Mouse (Mus musculus) cerebellum, adult 11 months (tissue): ENCODE data around the gene Oasl1.
"Not testable (repeated sequence)": the region's sequence is repeated elsewhere in the genome, so short reads cannot be mapped to it uniquely, and the experiment has no call there.

ENCODE experiments used
- DNase-seq: peaks from one replicate; pipeline ENCODE4 v3.0.0; 2022

Oasl1 gene

DNA sequence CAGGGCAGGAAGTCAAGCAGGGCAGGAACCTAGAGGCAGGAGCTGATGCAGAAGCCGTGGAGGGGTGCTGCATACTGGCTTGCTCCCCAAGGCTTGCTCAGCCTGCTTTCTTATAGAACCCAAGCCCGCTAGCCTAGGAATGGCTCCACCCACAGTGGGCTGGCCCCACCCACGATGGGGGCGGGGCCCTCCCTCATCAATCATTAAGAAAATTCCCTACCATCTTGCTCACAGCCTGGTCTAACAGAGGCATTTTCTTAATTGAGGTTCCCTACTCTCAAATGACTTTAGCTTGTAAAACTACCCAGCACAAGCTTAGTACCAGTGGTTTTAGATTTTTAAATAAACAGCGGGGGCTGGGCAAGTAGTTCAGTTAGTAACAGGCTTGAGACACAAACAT lies 8.6 kb downstream of the Oasl1 start:
- no peak for DNase-seq

DNA sequence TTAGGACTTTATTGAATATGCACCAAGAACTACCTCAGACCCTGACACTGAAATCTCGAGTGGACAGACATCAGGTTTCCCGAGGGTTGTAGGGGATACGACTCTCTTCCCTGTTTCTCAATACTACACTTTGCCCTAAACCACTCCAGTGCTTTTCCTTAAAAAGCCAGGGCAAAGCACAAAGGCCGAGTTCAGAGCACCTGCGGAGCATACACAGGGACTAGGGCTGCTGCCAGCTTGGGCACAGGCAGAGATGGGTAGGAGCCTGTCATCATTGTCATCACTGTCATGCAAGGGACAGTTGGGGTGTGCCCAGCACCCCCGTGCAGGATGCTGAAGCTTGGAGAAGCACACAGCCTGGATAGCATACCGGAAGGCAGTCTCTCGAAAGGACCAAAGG lies 10.2 kb downstream of the Oasl1 start:
- DNase-seq: no peak

DNA sequence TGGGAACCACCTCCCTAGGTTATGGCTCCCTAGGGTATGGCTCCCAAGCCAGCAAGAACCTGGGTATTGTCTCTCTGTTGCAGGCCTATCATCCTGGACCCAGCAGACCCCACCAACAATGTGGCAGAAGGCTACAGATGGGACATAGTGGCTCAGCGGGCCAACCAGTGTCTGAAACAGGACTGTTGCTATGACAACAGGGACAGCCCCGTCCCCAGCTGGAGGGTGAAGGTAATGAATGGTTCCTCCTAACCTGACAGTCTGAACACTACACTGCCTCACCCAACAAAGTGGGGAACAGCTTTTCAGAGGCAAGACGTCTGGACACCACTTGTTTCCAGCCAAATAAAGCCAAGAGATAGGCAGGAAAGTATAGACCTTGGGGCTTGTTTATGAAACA lies 12.8 kb downstream of the Oasl1 start:
- DNase-seq: no peak

DNA sequence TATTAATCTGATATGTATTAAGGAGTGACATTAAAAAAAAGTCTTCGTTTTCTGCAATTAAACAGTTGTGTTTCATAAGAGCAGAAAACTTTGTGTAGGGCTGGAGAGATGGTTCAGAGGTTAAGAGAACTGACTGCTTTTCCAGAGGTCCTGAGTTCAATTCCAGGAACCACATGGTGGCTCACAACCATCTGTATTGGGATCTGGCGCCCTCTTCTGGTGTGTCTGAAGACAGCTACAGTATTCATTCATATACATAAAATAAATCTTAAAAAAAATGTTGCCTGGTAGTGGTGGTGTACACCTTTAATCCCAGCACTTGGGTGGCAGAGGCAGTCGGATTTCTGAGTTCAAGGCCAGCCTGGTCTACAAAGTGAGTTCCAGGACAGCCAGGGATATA lies 18.1 kb downstream of the Oasl1 start:
- not testable (repeated sequence) for DNase-seq

DNA sequence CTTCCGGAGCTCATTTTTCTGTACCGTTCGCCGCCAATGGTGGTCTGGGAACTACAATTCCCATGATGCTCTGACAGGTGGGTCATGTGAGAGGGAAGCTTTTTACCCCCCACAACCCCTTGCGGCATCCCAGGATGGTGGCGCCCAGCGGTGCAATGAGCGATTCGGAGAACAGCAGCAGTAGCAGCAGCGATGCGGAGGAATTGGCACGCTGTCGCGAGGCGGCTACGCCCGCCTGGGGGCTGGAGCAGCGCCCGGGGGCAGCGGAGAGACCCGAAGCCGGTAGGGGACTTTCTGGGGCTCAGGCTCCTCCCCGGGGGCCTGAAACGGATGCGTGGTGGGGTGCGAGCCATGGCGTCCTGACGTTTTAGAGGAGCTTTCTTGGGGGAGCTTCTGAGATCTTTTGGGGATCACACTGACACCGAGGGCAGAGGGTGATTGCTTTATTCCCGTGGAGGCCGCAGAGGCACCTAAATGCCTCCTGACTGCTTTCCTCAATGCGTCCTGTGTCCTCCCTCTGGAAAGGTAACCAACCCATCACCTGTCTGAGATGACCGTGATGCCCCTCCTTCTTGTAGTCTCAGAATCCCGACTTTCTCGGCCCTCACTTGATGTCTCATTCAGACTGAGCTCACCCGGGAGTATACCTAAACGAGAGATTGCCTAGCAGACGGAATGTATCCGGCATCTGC lies 19.2 kb downstream of the Oasl1 start, which contains the start of gene 2210016L21Rik:
Gene 2210016L21Rik (plus strand): TSS at position 85 of the 692 bp plus-strand sequence.
- peak; percentile 78 for DNase-seq

DNA sequence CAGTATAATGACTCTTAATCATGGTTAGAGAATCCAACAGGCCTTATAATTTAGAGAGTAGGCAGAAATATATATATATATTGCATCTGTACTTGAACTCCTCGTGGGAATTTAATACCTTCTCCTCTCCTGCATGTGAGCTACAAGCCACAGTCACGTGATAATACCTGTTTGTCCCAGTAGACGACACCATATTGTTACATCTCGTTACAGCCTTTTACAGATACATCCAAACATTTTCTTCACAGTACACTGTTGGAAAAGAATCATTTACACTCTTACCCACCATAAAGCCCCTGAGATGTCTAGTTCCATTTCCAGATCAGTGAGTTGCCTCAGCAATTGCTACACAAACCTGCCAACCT lies 19.7 kb downstream of the Oasl1 start:
- no peak for DNase-seq

DNA sequence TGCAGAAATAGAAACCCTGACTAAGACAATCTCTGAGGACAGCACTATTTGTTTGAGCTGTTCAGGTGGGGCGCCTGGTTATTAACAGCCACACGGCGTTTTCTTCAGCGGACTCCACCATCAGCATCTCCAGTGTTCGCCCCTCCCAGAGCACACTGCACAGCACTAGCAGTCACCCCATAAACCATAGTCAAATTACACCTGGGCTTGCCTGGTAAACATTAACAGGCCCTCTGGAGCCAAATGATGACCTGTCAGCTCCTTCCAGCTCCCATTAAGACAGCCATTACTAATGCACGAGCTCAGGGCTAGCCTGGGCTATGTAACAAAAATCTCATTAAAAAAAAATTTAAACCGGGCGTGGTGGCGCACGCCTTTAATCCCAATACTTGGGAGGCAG lies 22.0 kb downstream of the Oasl1 start:
- DNase-seq: no peak

DNA sequence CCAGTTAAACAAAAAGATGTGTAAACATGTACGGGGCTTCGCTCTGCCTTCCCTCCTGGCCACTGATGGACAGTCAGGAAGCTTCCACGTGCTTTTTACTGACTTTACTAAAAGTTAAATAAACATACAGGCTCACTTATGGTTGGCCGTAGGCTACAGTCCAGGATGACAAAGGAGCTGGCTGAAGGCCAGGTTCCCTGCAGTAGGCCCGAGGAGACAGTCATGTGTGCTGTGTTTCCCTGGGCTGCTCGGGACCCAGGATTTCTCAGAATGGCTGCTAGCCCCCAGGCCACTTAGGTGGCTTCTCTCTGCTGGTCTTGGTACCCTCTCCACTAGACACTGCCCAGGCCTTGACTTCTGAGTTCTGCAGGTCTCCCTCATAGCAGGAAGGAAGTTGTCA lies 25.9 kb downstream of the Oasl1 start:
- DNase-seq: peak; percentile 50

DNA sequence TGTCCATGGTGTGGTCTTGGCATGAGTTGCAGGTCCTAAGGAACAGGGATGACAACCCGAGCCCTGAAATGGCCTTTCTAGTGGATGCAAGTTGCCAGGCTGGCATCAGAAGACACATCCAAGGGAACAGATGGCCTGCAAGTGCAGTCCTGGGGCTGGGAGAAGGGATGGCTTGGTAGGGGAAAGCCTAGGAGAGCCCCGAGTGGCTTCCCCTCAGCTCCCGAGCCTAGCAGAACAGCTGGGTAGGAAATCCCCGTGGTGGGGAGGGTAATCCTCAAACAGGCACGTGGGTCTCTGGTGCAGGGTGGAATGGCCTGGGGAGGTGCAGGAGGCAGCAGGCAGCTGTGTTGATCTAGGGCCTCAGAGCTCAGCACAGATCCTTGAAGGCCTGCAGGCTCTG lies 26.3 kb downstream of the Oasl1 start:
- peak; percentile 46 for DNase-seq

DNA sequence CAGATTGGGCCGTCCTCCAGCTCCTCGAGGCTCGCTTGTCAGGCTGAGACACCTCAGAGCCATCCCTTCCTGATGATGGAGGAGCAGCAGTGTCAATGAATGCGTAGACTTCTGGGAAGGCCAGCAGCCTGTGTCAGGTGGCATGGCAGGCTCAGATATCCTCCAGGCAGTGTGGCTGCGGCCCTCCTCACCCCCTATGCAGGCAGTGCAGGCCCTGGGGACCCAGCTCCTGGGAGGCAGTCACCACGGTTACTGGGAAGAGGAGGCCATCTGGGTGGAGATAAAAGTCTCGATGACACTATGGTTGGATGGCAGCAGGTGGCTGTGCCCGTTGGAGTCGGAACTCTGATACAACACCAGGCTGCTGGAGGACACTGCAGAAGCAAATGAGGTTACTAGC lies 26.8 kb downstream of the Oasl1 start:
- DNase-seq: no peak

DNA sequence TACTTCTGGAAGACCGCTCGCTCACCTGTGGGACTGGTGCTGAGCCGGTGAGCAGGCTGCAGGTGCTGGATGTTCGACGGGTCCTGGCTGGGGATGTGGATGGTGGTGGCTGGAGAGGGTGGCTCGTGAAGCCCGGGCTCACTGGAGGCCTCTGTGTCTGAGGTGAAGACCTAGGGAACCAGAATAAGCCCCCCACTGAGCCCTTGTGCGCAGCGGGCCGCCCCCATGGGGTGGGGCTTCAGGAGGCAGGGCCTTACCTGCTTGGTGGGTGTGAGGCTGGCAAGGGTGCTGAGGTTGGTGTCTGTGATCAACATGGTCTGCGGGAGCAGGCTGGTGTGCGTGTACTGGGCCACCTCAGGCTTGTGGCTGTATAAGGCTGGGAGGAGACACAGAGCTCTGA lies 27.6 kb downstream of the Oasl1 start:
- no peak for DNase-seq

DNA sequence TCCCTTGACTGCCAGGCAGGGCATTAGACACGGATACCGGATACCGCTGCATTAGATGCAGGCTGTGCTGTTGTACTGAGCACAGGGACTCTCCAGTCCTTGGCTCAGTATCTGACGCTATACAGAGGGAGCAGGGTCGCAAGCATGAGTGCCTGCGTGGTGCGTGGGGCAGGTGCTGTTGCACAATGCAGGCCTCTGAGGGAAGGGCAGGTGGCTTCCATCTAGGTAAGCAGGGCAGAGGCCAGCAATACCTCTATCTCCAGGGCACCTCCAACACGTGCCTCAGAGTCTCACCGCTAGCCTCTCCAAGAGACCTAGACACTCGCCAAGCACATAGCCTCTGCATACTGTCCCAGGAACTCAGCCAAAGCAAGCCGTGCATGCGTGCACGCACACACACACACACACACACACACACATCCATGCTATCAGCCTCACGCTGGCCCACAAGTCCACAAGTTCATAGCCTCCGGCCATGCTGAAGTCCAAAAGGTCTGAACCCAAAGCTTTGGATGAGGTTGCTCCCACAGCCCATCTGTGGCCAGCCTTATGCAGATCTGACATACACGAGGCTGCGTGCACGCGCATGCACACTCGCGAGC lies 28.3 kb downstream of the Oasl1 start:
- no peak for DNase-seq

DNA sequence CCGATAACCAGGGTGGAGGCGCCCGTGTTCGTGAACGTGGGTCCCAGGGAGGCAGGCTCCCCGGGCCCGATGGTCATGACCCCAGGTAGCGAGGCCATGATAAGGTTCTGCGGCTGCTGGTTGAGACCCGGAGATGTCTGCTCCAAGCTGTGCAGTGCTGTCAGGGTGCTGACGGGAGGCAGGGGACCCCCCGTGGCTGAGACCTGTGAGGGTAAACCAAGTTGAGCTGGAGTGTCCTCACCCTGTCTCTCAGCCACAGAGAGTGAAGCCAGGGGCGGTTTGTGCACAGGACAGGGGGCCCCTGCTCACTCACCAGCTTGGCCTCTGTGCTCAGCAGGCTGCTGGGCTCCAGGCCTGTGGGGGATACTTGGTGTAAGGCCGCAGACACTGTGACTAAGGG lies 30.3 kb downstream of the Oasl1 start:
- no peak for DNase-seq

DNA sequence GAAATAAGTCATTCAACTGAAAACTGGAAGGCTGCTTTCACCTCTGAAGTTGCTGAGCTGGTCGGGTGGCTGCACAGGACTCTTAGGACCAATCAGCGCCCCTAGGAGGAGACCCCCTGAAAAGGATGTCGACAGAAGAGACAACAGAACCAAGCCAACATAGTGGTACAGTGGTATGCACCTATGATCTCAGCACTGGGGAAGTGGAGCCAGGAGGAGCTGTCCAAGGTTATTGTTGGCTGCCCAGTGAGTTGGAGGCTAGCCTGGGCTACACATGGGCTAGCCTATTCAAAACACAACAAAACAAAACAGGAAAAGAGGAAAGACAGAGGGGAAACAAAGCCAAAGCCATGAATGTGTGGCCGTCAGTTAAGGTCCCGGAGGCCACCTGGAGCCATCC lies 35.0 kb downstream of the Oasl1 start:
- no peak for DNase-seq

DNA sequence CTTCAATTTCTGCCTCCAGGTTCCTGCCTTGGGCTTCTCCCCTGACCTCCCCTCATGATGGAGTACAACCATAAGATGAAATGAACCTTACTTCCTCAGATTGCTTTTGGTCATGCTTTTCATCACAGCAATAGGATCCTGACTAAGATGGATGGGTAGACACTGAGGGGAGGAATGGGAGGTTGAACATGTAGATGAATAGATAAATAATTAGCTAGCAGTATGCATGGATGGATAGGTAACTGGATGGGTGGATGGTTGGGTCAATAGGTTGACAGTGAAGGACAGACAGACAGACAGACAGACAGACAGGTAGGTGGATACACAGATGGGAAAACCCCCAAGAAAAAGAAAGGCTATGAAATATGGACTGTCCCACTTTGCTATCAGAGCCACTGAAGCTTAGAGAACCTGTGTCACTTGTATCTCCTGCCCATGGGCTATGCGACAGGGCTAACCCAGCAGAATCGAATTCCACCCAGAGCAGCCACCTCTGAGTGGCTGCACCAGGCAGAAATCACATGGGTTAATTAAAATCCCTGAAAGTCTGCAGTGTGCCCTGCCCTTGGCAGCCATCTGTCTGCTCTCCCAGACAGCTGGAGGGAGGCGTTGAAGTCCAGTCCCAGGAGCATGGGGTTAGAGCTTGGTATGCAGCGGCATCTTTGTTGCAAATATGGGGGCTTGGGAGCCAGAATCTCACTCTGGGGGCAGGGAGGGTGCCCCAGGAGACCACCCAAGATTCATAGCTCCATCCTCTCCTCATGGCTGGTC lies 38.7 kb downstream of the Oasl1 start:
- no peak for DNase-seq

DNA sequence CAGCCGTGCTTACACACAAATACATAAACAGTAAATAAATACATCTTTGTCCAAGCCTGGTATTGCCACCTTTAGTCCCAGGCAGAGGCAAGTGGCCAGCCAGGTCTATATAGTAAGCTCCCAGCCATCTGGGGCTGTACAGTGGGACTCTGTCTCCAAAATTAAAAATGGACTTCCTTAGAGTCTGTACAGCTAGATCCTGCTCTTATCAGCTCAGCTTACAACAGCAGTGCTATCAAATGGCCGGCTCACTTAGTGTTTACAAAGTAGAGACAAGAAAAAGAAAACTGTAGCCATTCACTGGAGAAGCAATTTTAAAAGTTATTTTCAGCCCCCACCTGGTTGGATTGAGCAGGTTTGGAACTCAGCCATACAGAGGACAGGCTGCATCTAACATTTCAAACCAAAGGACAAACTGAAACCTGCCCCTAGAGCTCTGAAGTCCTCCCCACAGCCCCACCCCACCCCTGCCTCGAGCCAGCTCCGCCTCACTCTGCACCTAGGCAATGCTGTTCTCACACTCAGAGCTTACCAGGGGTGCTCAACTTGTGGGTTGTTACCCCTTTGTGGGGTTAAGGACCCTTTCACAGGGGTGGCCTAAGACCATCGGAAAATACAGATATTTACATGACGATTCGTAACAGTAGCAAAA lies 41.4 kb downstream of the Oasl1 start:
- DNase-seq: no peak

DNA sequence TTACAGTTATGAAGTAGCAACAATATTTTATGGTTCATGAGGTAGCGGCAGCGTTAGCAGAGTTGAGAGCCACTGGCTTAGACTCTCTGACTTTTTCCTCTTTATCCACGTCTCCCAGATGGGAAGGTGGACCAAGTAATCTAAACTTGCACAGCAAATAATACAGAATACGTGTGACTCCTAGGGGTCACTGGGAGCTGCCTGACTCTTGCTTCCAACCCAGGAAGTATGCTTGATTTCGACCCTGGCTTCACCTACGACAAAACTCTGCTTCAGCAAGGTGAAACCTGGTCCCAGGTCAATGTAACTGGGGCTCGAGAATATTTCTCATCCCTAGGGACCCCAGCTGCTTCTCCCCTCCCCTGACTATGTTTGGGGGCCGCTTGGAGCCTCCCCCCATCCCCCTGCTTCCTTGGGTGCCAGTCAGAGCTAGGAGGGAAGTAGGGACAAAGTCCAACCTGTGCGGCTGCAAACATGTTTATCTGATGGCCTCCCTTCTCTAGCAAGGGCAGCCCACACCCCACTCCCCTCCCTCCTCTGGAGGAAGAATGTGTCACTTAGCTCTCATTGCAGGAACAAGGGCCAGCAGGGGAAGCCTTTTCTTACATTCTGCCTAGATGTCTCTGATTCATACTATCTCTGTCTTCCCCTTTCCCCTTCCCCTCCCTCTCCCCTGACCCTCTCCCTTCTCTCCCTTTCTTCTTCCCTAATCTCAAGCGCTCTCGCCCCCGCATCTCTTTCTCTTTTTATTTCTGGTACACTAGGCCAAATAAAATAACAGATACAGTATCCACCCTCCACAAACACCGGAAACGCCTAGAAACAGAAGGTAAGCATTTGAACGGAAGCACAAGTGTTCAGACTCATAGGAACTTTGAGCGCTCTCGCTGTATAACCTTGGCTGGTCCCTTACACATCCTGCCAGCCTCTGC lies 42.2 kb downstream of the Oasl1 start:
- DNase-seq: no peak

DNA sequence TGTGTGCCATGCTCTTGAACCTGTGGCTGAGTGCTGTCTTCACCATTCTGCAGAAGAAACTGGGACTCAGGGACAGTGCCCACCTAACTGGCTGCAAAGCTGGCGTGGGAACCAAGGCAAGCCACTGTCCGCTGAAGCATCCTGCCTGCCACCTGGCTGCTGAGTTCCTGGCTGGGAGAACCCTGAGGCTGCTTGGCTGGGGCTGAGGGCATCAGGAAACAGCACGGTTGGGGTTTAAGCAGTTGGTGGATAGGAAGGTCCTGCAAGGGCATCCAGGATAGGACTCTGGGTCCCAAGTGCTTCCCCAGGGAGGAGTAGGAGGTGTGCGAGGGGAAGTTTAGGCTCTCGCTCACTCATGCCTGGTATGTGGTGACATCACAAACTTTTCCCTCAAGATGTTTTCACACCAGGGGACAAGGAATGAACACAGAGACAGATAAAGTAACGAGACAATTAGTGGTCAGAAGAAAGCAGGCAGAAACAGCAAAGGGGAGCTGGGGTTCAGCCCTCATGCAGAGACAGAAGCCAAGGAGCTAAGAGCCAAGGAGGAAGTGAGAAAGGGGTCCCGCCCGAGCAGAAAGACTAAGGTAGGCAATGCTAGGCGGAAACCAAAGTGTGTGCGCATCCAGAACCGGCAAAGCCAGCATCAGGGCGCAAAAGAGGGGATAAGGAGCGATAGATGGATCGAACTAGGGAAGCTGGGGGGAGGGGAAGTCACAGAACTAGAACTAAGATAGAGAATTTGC lies 44.7 kb downstream of the Oasl1 start:
- DNase-seq: no peak

DNA sequence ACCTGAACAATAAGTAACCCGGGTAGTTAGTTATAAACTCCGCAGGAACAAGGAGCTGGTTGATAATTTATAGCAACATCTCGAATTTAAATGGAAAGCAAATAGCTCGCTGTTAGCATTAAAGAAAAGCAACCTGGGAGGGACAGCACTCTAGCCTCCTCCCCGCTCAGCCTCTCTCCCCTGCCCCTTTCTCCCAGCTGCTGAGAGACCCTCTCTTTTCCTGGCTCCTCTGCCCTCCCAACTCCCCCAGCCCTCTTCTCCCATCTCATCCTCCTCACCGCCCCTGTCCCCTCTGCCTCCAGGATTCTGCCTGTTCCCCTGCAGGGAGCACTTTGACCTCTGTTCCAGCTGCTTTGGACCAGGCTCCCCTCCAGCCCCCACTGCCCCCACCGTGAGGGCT lies 45.6 kb downstream of the Oasl1 start:
- no peak for DNase-seq

DNA sequence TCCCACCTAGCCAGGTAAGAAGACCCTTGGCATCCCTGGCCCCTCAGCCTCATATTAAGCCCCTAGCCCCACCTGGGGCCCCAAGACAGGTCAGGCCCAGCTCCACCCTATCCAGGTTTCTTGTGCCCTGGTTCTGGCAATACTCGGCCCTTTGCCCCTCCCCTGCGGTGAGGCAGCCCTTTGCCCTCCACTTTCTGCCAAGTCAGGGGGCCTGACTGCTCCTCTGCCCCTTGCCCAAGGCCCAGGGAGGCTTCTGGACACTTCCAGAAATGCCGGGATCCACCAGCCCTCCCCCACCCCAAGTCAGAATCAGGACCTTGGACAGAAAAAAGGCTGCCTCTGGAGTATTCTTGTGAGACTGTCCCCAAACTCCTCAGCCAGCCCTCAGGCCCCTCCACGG lies 46.0 kb downstream of the Oasl1 start:
- DNase-seq: no peak

DNA sequence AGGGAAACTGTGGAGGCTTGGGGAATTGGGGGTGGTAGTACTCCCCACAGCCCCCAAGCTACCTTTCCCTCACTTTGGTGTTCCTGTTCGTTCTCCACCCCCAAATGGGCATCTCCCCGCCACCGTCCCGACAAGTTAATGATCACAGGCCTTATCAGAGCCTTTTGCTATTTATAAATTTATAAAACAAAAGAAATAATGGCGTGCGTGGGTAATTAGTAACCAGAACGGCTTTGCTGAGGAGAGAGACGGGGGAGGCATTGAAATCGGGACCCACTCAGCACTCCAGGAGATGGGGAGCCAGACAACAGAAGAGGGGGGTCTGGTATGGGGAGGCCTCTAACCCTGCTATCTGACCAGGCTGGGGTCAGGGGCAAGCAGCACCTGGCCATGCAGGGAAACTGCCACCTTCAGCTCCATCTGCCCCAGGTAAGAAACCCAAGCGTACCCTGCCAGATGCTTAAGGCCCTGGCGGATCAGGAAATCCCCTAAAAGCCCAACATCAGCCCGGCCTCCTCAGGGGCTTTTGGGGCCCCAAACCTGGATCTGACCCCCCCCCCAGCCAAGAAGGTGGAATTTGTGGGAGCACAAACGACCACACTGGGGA lies 46.7 kb downstream of the Oasl1 start:
- no peak for DNase-seq
